Mouse (Mus musculus) gastrocnemius, postnatal 10 days (tissue): Measurements from ENCODE around the gene Mrpl37. TPM values are rescaled to one million over a fixed set of nuclear protein-coding genes. Genes with fewer than 3 reads are reported as not detected.

ENCODE experiments used
- DNase-seq: peaks from one replicate; pipeline ENCODE4 v3.0.0; 2021; ENCODE audit warnings: mixed read lengths
- total RNA-seq, 2 experiments: library from RNA; stranded (reverse); gene quantifications; 2 replicates each; pipeline ENCODE4 v1.2.3; 2021

Mrpl37 gene
- total RNA-seq, 2 experiments from 2014 or later: 70.9 to 80.3 TPM

DNA sequence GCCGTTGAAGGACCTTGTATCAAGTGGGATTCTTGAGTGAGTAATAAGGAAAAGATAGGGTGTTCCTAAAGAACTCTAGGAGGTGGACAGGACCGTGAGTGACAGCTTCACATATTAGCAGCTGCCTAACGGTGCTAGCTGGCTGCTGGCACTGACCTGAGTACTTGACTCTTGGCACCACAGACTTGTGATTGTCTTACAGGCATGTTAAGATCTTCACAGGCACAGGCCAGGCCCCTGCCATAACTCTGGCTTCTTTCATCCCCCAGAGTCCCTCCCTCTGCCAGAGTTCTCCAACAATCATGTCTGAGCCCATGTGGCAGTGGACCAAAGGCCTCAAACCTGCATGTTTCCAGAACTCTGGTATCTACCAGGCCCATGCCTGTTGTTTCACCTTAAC is 48.1 kb downstream of the Mrpl37 start:
- peak; percentile 18 for DNase-seq

DNA sequence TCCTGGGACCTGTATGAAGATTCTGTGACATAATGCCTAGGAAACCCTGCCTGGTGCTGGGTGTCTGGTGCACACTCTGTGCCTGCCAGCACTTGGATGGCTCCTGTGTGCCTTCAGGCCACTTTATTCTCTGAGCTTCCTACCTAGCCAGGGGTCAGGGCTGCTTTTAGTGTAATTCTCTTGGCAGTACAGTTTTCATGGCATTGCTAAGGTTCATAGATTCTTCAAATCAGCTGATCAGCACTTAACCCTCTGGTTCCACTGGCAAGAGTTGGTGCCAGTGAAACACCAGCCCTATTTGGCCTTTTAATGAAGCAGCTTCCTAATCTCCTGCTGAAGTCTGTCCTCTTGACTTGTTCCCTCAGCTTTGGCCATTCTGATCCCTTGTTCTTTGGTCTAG is 49.4 kb downstream of the Mrpl37 start:
- no peak for DNase-seq

DNA sequence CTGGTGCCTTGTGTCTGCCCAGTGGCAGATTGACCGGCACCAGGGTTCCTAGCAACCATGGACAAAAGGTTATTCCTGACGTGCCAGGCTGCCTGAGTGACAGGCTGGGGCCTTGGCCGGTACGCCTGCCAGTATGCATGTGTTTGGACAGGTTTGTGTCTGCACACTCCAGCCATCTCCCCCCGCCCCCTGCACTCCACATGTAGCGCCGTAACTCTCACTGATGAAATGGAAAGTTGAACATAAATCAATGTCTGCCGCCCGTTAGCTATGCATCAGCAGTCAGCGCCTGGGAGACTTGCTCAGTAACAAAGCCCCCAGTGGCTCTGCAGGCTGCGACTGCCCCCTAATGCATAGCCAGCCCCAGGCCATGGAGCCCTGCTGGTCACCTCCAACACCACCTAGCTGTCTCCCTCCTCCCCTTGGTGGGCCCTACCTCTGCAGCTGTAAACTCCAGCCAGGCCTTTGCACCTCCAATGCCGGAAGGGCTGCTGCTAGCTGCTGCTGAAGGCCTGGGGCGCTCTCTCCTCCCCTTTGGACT is 50.6 kb downstream of the Mrpl37 start:
- DNase-seq: no peak

DNA sequence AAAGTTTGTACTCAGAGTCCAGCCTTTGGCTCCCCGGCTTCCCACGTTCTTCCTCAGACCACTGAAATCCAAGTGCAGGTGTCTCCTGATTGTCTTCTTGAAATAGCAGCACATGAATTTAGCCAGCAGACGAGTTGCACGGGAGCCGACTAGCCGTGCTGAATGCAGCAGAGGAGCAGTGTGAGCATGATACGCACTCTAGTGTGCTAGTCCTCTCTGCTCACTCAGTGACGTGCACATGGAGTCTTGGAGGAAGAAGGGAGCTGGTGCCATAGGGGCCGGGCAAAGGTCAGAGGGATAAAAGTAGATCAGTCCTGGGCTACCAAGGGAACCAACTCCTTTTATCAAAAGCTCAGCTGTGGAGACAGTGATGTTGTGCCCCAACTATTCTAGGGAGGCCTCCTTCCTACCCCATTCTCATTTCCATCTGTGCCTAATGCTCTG is 52.8 kb downstream of the Mrpl37 start:
- no peak for DNase-seq

DNA sequence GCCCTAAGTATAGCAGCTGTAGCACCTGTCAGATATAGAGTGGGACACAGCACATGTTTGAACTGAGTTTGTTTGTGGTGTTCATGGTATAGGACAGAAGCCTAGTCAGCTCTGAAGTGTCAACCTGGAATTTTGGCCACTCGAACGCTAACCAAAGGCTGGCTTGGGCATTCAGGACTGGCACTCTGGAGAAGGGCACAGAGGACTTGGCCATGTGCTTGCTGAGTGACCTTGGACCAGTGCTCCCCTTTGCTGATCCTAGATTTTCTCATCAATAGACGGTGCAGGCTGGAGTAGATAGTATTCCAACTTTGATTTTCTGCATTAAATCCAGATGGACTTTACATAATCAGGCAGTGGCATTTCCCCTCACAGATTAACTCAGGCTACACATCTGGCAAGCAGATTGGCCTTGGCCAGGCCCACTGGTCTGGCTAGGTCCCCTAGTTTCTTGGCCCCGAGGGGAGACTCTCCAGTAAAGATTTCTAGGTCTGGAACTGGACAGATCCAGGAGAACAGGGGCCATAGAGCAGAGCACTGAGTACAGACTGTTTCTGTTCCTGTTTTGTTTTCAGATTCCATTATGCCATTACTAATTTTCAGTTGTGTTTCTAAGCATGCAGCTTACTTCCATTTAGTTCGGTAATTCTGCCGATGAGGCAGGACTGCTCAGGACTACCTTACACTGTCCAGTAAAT is 53.4 kb downstream of the Mrpl37 start:
- DNase-seq: no peak

- DNase-seq: no peak
These were observed 54.1 kb downstream of the Mrpl37 start for GRCm38 (mm10) chr4:107012574-107012973.

- no peak for DNase-seq
These were observed 54.6 kb downstream of the Mrpl37 start for GRCm38 (mm10) chr4:107012005-107012478.

DNA sequence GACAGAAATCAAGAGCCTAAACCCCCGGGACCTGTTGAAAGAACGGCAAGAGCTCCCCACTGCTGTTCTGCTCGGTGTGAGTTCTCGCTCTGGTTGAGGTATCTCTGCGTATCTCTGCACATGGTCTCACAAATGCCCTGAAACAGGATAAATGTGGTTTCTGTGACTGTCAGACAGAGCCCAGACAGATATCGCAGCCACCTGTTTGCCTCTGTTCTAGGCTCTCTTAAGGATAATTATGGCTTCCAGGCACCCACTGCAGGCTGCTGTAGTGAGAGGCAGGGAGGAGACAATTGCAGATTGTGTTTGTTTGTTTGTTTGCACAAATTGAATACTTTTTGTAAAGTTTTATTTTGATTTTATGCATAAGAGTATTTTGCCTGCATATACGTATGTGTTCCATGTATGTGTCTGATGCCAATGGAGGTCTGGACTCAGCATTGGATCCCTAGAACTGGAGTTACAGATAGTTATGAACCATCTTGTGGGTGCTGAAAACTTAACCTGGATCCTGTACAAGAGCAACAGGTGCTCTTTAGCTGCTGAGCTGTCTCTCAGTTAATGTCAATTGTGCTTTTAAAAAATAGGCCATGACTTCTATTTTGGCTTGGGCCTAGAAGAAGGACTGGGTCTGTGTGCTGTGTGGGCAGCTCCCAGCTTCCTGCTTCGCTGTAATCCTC is 55.2 kb downstream of the Mrpl37 start:
- DNase-seq: no peak

DNA sequence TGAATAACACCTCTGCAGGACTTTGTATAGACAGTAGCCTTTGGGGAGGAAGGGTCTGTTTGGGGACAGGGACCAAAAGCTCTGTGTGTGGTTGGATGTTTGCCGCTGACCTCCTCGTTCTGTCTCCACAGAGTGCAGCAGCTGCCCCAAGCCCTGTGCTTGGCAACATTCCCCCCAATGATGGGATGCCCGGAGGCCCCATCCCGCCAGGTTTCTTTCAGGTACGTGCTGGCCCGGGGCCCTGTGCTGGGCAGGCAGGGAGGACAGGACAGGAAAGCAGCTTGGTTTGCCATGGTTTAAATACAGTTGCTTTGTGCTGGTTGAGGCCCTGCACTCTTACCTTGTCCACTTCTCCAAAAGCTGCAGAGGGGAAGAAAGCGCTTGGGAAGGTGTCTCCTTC is 57.1 kb downstream of the Mrpl37 start:
- DNase-seq: no peak

- no peak for DNase-seq
These were observed 58.5 kb downstream of the Mrpl37 start for GRCm38 (mm10) chr4:107008161-107008560.

GRCm38 (mm10) chr4:107007359-107007758 is 59.3 kb downstream of the Mrpl37 start:
- no peak for DNase-seq

- no peak for DNase-seq
These were observed 59.9 kb downstream of the Mrpl37 start for GRCm38 (mm10) chr4:107006807-107007206.

DNA sequence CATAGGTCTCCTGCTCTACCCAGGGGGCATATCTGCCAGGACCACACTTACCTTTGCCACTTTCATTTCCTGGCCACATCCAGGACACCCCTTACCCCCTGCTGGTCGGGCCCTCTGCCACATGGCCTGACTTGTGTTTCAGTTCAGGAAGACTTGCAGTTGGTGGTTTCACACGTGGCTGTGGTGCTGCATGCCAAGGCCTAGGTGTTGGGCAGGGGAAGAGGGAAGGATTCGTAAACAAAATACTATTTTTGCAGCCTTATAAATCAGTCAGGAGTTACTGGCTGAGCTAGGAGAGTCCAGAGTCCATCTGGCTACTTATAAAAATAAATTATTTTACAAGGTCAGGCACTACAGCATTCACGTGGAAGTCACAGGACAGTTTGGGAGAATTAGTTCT is 60.4 kb downstream of the Mrpl37 start:
- no peak for DNase-seq

Other genes starting within 250 kb of the Mrpl37 start
- gene Ssbp3, start 156.2 kb downstream of the Mrpl37 start, total RNA-seq: 10 to 100 TPM; 29.4 to 35.1 TPM
- gene Cyb5rl, start 120 bp upstream of the Mrpl37 start, total RNA-seq: 10 to 100 TPM; 14.9 to 17.2 TPM
- not detected for gene Cdcp2, start 30.0 kb upstream of the Mrpl37 start, total RNA-seq
- gene Tmem59, start 111.5 kb upstream of the Mrpl37 start, total RNA-seq: 100 to 1,000 TPM; 113 to 119 TPM
- gene Tceanc2, start 112.2 kb upstream of the Mrpl37 start, total RNA-seq: 10 to 100 TPM; 14.0 to 16.1 TPM
- gene Ldlrad1, start 142.3 kb upstream of the Mrpl37 start, total RNA-seq: not detected
- gene Lrrc42, start 186.7 kb upstream of the Mrpl37 start, total RNA-seq: 10 to 100 TPM; 16.4 to 17.6 TPM
- gene Hspb11, start 186.7 kb upstream of the Mrpl37 start, total RNA-seq: 10 to 100 TPM; 21.7 to 26.0 TPM
- under 1 TPM in 1 of 2 experiments, not detected in 1; 0.33 TPM for gene Dio1, start 240.3 kb upstream of the Mrpl37 start, total RNA-seq
- gene Yipf1, start 247.5 kb upstream of the Mrpl37 start, total RNA-seq: 10 to 100 TPM; 14.8 to 17.8 TPM